Mouse (Mus musculus) heart, adult 2 months (tissue): ENCODE data around the gene Gabarapl1.

Experiments
- CTCF ChIP-seq: fragments of 200-600 bp; IDR thresholded peaks from 2 replicates; pipeline ENCODE4 v1.8.1; 2022; ENCODE audit warnings: antibody characterized with exemption, mild to moderate bottlenecking, moderate library complexity
- POLR2A ChIP-seq: fragments of 200-500 bp; IDR thresholded peaks from 2 replicates; pipeline ENCODE4 v1.6.1; 2011; ENCODE audit warnings: mild to moderate bottlenecking, low read depth, low read length, control low read depth; ENCODE audit not compliant: insufficient read depth

- no peak for TF ChIP-seq CTCF
- TF ChIP-seq POLR2A = no peak
These were observed 44.6 kb downstream of the Gabarapl1 start, which contains the start of gene Klre1 for GRCm38 (mm10) chr6:129577605-129578004.
